Mouse (Mus musculus): Measurements from ENCODE around the gene Enthd1. TPM values are rescaled to one million over a fixed set of nuclear protein-coding genes. Genes with fewer than 3 reads are reported as not detected.

Enthd1 gene
- polyA plus RNA-seq, 1 experiment from 2014 or later = not detected

GRCm38 (mm10) chr15:80454486-80454885, 110.5 kb downstream of the Enthd1 start:
- Histone ChIP-seq H3K4me2 (no peak overlapping the region), H3K4me3 (no peak overlapping the region), H3K36me3 (no peaks in the 10 kb centered on the region), H3K27me3 (0 out of 2 replicates have a peak, but pooled peaks cover 3% of the 10 kb centered on the region), H3K4me1 (replicated peaks) (peaks cover 10% of the 10 kb centered on the region), H3K9me3 (no peaks in the 10 kb centered on the region), H3K9ac (no peak overlapping the region), H3K27ac (replicated peaks) (no peak overlapping the region)
- no peak for ATAC-seq (ENCODE audit: low read depth)
- WGBS = 84% methylated on average over 6 of the region's 6 CpGs

- WGBS = 35% methylated on average over 16 of the region's 16 CpGs
- Histone ChIP-seq H3K27ac (replicated peaks) (no peak overlapping the region), H3K4me2 (no peak overlapping the region)
Observed at GRCm38 (mm10) chr15:80452425-80452824, 112.5 kb downstream of the Enthd1 start.

GRCm38 (mm10) chr15:80445956-80446687, 118.8 kb downstream of the Enthd1 start:
- Histone ChIP-seq H3K27ac (replicated peaks) (no peak overlapping the region), H3K27me3 (no peaks in the 10 kb centered on the region), H3K36me3 (no peaks in the 10 kb centered on the region), H3K4me1 (replicated peaks) (no peaks in the 10 kb centered on the region), H3K4me2 (no peak overlapping the region), H3K9me3 (no peaks in the 10 kb centered on the region), H3K4me3 (no peak overlapping the region), H3K9ac (no peak overlapping the region)
- 80% methylated on average over 15 of the region's 15 CpGs for WGBS
- ATAC-seq (ENCODE audit: low read depth) = no peak

More at GRCm38 (mm10) chr15:80452425-80452824, 112.5 kb downstream of the Enthd1 start:
- H3K4me1 ChIP-seq (replicated peaks) = peaks cover 10% of the 10 kb centered on the region
- no peak overlapping the region for H3K4me3 ChIP-seq
- ATAC-seq (ENCODE audit: low read depth) = no peak
- no peaks in the 10 kb centered on the region for H3K36me3 ChIP-seq
- no peaks in the 10 kb centered on the region for H3K27me3 ChIP-seq
- H3K9ac ChIP-seq = no peak overlapping the region
- no peaks in the 10 kb centered on the region for H3K9me3 ChIP-seq

- Histone ChIP-seq H3K27me3 (no peaks in the 10 kb centered on the region), H3K4me1 (replicated peaks) (0 out of 2 replicates have a peak, but pooled peaks cover 3% of the 10 kb centered on the region), H3K9me3 (no peaks in the 10 kb centered on the region), H3K36me3 (no peaks in the 10 kb centered on the region), H3K4me3 (no peak overlapping the region), H3K4me2 (no peak overlapping the region), H3K27ac (replicated peaks) (no peak overlapping the region), H3K9ac (no peak overlapping the region)
- WGBS = 91% methylated on average over 6 of the region's 6 CpGs
- no peak for ATAC-seq (ENCODE audit: low read depth)
Observed at GRCm38 (mm10) chr15:80440195-80440594, 124.8 kb downstream of the Enthd1 start.

GRCm38 (mm10) chr15:80438423-80438822, 126.5 kb downstream of the Enthd1 start:
- WGBS = 67% methylated on average over 9 of the region's 9 CpGs
- H3K9me3 ChIP-seq = no peaks in the 10 kb centered on the region
- H3K4me3 ChIP-seq = no peak overlapping the region
- no peak overlapping the region for H3K9ac ChIP-seq
- ATAC-seq (ENCODE audit: low read depth) = no peak
- no peaks in the 10 kb centered on the region for H3K27me3 ChIP-seq
- H3K4me2 ChIP-seq = no peak overlapping the region
- 0 out of 2 replicates have a peak, but pooled peaks cover 3% of the 10 kb centered on the region for H3K4me1 ChIP-seq (replicated peaks)
- no peak overlapping the region for H3K27ac ChIP-seq (replicated peaks)
- H3K36me3 ChIP-seq = no peaks in the 10 kb centered on the region

GRCm38 (mm10) chr15:80437996-80438395, 127.0 kb downstream of the Enthd1 start:
- no peak overlapping the region for H3K4me3 ChIP-seq
- no peaks in the 10 kb centered on the region for H3K27me3 ChIP-seq
- H3K27ac ChIP-seq (replicated peaks) = no peak overlapping the region
- no peaks in the 10 kb centered on the region for H3K9me3 ChIP-seq
- ATAC-seq (ENCODE audit: low read depth) = no peak
- H3K36me3 ChIP-seq = no peaks in the 10 kb centered on the region
- H3K4me1 ChIP-seq (replicated peaks) = 0 out of 2 replicates have a peak, but pooled peaks cover 3% of the 10 kb centered on the region
- H3K4me2 ChIP-seq = no peak overlapping the region
- 77% methylated on average over 9 of the region's 9 CpGs for WGBS
- no peak overlapping the region for H3K9ac ChIP-seq

- Histone ChIP-seq H3K27ac (replicated peaks) (no peak overlapping the region), H3K9me3 (no peaks in the 10 kb centered on the region), H3K4me1 (replicated peaks) (0 out of 2 replicates have a peak, but pooled peaks cover 3% of the 10 kb centered on the region), H3K36me3 (no peaks in the 10 kb centered on the region), H3K4me3 (no peak overlapping the region), H3K27me3 (no peaks in the 10 kb centered on the region), H3K9ac (no peak overlapping the region), H3K4me2 (no peak overlapping the region)
- 86% methylated on average over 5 of the region's 5 CpGs for WGBS
- no peak for ATAC-seq (ENCODE audit: low read depth)
Observed at GRCm38 (mm10) chr15:80436961-80437360, 128.0 kb downstream of the Enthd1 start.

GRCm38 (mm10) chr15:80430324-80430723, 134.6 kb downstream of the Enthd1 start:
- 70% methylated on average over 11 of the region's 11 CpGs for whole genome bisulfite sequencing

GRCm38 (mm10) chr15:80418146-80418545, 146.8 kb downstream of the Enthd1 start:
- no peaks in the 10 kb centered on the region for H3K9me3 ChIP-seq
- H3K27me3 ChIP-seq = no peaks in the 10 kb centered on the region
- H3K9ac ChIP-seq = no peak overlapping the region
- no peaks in the 10 kb centered on the region for H3K36me3 ChIP-seq
- 74% methylated on average over 2 of the region's 2 CpGs for WGBS
- no peak for ATAC-seq (ENCODE audit: low read depth)
- H3K27ac ChIP-seq (replicated peaks) = no peak overlapping the region
- peaks cover 9% of the 10 kb centered on the region for H3K4me1 ChIP-seq (replicated peaks)
- H3K4me2 ChIP-seq = no peak overlapping the region
- no peak overlapping the region for H3K4me3 ChIP-seq

More at GRCm38 (mm10) chr15:80430324-80430723, 134.6 kb downstream of the Enthd1 start:
- H3K27me3 ChIP-seq = no peaks in the 10 kb centered on the region
- no peak overlapping the region for H3K4me3 ChIP-seq
- H3K9ac ChIP-seq = no peak overlapping the region
- no peak; the same call in 1 of the 2 replicates for ATAC-seq (ENCODE audit: low read depth)
- H3K36me3 ChIP-seq = no peaks in the 10 kb centered on the region
- H3K4me2 ChIP-seq = no peak overlapping the region
- no peak overlapping the region for H3K27ac ChIP-seq (replicated peaks)
- no peaks in the 10 kb centered on the region for H3K9me3 ChIP-seq
- H3K4me1 ChIP-seq (replicated peaks) = no peaks in the 10 kb centered on the region

GRCm38 (mm10) chr15:80417066-80417465, 147.9 kb downstream of the Enthd1 start:
- Histone ChIP-seq H3K9me3 (no peaks in the 10 kb centered on the region), H3K4me1 (replicated peaks) (peaks cover 9% of the 10 kb centered on the region), H3K27ac (replicated peaks) (no peak overlapping the region), H3K36me3 (no peaks in the 10 kb centered on the region), H3K27me3 (no peaks in the 10 kb centered on the region), H3K4me2 (no peak overlapping the region), H3K4me3 (no peak overlapping the region), H3K9ac (no peak overlapping the region)
- ATAC-seq (ENCODE audit: low read depth) = no peak
- WGBS = 39% methylated on average over 9 of the region's 9 CpGs

- Histone ChIP-seq H3K27ac (replicated peaks) (no peak overlapping the region), H3K4me2 (no peak overlapping the region), H3K27me3 (no peaks in the 10 kb centered on the region), H3K9ac (no peak overlapping the region), H3K36me3 (no peaks in the 10 kb centered on the region), H3K4me1 (replicated peaks) (peaks cover 9% of the 10 kb centered on the region), H3K4me3 (no peak overlapping the region), H3K9me3 (no peaks in the 10 kb centered on the region)
- no peak for ATAC-seq (ENCODE audit: low read depth)
- 79% methylated on average over 4 of the region's 4 CpGs for WGBS
Observed at GRCm38 (mm10) chr15:80415132-80415531, 149.8 kb downstream of the Enthd1 start.

GRCm38 (mm10) chr15:80413988-80414721, 150.8 kb downstream of the Enthd1 start:
- Histone ChIP-seq H3K27ac (replicated peaks) (no peak overlapping the region), H3K4me3 (no peak overlapping the region), H3K36me3 (no peaks in the 10 kb centered on the region), H3K9ac (no peak overlapping the region), H3K4me2 (no peak overlapping the region), H3K4me1 (replicated peaks) (peaks cover 9% of the 10 kb centered on the region), H3K9me3 (no peaks in the 10 kb centered on the region), H3K27me3 (no peaks in the 10 kb centered on the region)
- ATAC-seq (ENCODE audit: low read depth) = no peak
- 87% methylated on average over 17 of the region's 17 CpGs for WGBS

Data from neural tube, embryonic 13.5 days (tissue).